Mouse (Mus musculus) heart, embryonic 10.5 days (tissue): ENCODE measurements around the gene Sdf2. TPM values are rescaled to one million over a fixed set of nuclear protein-coding genes. Genes with fewer than 3 reads are reported as not detected.

Experiments
- DNase-seq: peaks from one replicate; pipeline ENCODE4 v3.0.0-alpha.2; 2017; ENCODE audit warnings: low spot score
- H3K27ac ChIP-seq: fragments of 300-500 bp; sonication (generic); 2 replicates; pipeline ENCODE4 v1.5.1; 2016; ENCODE audit warnings: mild to moderate bottlenecking
- H3K27me3 ChIP-seq: fragments of 300-500 bp; sonication (generic); 2 replicates; pipeline ENCODE4 v1.6.1; 2016; ENCODE audit warnings: mild to moderate bottlenecking; ENCODE audit not compliant: poor library complexity, insufficient read depth, severe bottlenecking
- H3K36me3 ChIP-seq: fragments of 300-500 bp; sonication (generic); 2 replicates; pipeline ENCODE4 v1.6.1; 2016; ENCODE audit warnings: mild to moderate bottlenecking, moderate library complexity
- H3K4me1 ChIP-seq: fragments of 300-500 bp; sonication (generic); 2 replicates; pipeline ENCODE4 v1.6.1; 2016; ENCODE audit warnings: mild to moderate bottlenecking
- H3K4me3 ChIP-seq: fragments of 300-500 bp; sonication (generic); 2 replicates; pipeline ENCODE4 v1.5.1; 2016; ENCODE audit warnings: mild to moderate bottlenecking, moderate library complexity
- H3K9me3 ChIP-seq: fragments of 300-500 bp; sonication (generic); 2 replicates; pipeline ENCODE4 v1.6.1; 2016; ENCODE audit warnings: mild to moderate bottlenecking, moderate library complexity
- WGBS: fragments of 180-500 bp; shearing (Covaris S2); methylation state at CpG from one replicate; pipeline ENCODE4 v1.1.7; 2016; 5-methylcytosine and 5-hydroxymethylcytosine counted together
- polyA plus RNA-seq: library from polyadenylated mRNA; unstranded; fragments of >200 nt; fragmentation: Nextera tagmentation; extraction: Ambion mirVana; gene quantifications from 2 replicates; pipeline ENCODE4 v1.2.1, GENCODE M21; 2016

Gene Sdf2
- polyA plus RNA-seq, 1 experiment from 2014 or later = 49.0 TPM

DNA sequence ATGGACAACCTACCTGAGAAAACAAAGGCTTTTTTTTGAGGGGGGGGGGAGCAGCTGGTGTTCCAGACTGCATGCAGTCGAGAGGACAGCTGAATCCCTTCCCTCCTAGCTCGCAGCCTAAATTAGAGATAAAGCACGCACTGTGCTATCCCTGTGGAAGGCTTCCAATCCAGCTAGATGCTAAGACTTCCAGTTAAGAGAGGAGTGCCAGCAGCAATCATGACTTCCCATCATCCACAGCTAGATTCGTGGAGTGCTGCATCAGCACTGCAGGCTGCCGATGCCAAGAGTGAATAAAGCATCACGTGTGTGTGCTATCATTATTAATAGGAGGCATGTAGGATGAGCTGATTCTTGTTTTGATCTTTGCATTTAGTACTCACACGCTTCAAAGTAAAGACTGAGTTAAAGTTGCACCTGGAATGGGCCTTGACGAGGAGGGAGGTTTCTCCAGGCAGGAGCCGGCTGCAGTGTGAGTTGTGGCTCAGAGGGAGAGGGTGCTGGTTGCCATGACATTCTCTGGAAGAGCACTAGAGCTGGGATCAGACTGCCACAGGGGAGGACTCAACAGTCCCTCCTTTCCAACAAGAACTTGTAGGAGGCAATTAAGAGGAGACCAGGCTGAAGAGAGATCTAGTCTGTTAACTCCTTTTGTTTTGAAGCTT lies 5.2 kb upstream of the Sdf2 start:
- no peak overlapping the region for H3K27ac ChIP-seq
- H3K36me3 ChIP-seq = peaks cover 37% of the 10 kb centered on the region
- no peak for DNase-seq
- WGBS = 90% methylated on average over 9 of the region's 9 CpGs
- no peak overlapping the region for H3K4me3 ChIP-seq
- peaks cover 8% of the 10 kb centered on the region for H3K4me1 ChIP-seq
- H3K9me3 ChIP-seq = no peaks in the 10 kb centered on the region
- no peaks in the 10 kb centered on the region for H3K27me3 ChIP-seq

DNA sequence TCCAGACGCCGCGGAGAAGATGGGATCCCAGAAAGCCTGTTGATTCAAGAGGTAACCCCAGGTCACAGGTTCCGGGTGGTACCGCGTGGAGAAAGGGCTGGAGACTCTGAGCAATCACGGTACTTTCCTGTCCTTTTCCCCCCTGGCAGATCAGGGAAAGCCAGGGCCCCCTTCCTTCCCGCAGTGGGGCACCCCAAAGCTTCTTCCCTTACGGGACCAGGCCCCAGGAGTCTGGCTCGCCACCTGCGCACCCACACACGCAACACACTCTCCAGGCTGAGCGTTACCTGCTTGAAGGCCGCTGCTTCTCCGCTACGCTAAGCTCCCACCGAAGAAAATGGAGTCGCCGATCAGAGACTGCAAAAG lies 302 bp upstream of the Sdf2 start:
- peaks cover 20% of the 10 kb centered on the region for H3K4me1 ChIP-seq
- WGBS = 0% methylated on average over 19 of the region's 19 CpGs
- peak overlapping the region; percentile 94 for H3K27ac ChIP-seq
- no peaks in the 10 kb centered on the region for H3K9me3 ChIP-seq
- DNase-seq = no peak
- H3K4me3 ChIP-seq = peak overlapping the region; percentile 98
- H3K36me3 ChIP-seq = peaks cover 16% of the 10 kb centered on the region
- no peaks in the 10 kb centered on the region for H3K27me3 ChIP-seq

DNA sequence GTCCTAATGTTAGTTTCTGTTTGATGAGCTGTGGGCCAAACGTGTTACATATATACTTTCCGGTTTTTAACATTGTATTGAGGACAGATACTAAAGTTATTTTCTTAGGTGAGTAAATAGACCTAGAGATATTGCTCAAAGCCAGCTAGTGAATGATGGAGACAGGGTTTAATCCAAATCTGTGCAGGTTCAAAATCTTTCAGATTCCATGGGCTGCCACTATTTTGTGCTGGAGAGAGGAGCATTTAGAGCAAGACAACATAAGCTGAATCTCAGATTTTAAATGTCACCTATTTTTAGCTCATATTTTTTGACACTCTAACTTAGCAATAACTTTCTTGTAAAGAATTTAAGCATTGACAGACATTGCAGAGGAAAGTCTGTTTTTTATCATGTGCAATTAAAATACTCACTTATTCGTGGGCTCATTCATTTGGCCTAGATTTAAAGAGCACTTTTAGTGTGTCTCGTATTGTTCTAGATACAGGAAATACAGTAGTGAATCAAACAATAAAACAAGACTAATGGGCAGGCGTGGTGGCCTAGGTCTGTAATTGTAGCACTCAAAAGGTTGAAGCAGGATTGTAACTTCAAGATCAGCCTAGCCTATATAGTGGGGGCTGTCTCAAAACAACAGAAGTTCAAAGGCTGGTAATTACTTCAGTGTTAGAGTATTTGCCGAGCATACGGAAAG lies 919 bp downstream of the Sdf2 start:
- peaks cover 21% of the 10 kb centered on the region for H3K36me3 ChIP-seq
- H3K4me1 ChIP-seq = peaks cover 20% of the 10 kb centered on the region
- 50% methylated on average over 7 of the region's 7 CpGs for whole genome bisulfite sequencing
- no peak for DNase-seq
- peak overlapping the region; percentile 94 for H3K27ac ChIP-seq
- no peaks in the 10 kb centered on the region for H3K9me3 ChIP-seq
- H3K27me3 ChIP-seq = no peaks in the 10 kb centered on the region
- H3K4me3 ChIP-seq = peak overlapping the region; percentile 98

DNA sequence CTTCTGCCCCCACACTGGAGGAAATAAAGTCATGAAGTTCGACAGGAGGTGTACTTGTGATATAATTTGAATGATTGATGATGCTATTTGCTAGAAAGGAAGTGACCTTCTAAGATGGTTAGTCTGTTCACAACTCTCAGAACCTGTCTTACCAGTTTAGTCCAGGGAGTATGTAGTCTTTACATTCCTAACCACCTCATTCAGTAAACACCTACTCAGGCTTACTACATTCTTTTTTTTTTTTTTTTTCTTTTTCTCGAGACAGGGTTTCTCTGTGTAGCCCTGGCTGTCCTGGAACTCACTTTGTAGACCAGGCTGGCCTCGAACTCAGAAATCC lies 1.4 kb downstream of the Sdf2 start:
- H3K36me3 ChIP-seq = peaks cover 24% of the 10 kb centered on the region
- H3K4me1 ChIP-seq = peaks cover 20% of the 10 kb centered on the region
- no peak overlapping the region for H3K27ac ChIP-seq
- peak overlapping the region; percentile 98 for H3K4me3 ChIP-seq
- 60% methylated on average over 3 of the region's 3 CpGs for WGBS
- no peak for DNase-seq
- no peaks in the 10 kb centered on the region for H3K27me3 ChIP-seq
- H3K9me3 ChIP-seq = no peaks in the 10 kb centered on the region

DNA sequence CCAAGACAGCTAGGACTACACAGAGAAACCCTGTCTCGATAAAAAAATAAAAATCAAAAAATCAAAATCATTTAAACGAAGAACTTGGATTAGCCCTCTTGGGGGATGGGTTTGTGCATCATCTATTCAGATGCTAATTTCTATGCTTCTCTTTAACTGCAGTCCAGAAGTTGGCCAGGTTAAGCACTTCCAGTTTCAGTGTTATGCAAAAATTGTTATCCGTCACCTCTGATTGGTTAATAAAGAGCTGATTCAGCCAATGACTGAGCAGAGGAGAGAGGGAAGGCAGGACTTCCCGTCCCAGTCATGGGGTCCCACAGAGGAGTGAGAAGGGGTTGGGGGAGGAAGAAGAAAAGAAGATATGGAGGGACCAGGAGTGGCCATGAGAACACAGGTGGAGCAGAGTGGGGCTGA lies 2.2 kb downstream of the Sdf2 start:
- peaks cover 20% of the 10 kb centered on the region for H3K4me1 ChIP-seq
- no peaks in the 10 kb centered on the region for H3K27me3 ChIP-seq
- H3K9me3 ChIP-seq = no peaks in the 10 kb centered on the region
- H3K27ac ChIP-seq = no peak overlapping the region
- DNase-seq = no peak
- H3K36me3 ChIP-seq = peaks cover 27% of the 10 kb centered on the region
- H3K4me3 ChIP-seq = no peak overlapping the region
- 68% methylated on average over 4 of the region's 4 CpGs for WGBS

DNA sequence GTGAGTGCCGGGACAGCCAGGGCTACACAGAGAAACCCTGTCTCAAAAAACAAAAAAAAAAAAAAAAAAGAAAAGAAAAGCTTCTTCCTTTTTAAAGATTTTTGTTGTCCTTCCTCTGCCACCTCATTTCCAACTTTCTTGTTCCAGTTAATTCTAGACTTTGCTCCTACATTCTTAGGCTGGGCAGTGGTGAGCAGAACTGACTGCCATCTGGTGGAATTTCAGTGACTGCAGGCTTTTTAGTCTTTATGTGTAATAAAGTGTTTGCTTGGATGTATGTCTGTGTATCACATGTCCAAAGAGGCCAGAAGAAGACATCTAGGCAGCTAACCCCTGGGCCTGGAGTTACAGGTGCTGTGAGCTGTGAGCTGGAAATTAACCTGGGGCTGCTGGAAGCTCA lies 11.1 kb downstream of the Sdf2 start:
- H3K27ac ChIP-seq = no peak overlapping the region
- DNase-seq = no peak
- peaks cover 33% of the 10 kb centered on the region for H3K36me3 ChIP-seq
- H3K4me1 ChIP-seq = no peaks in the 10 kb centered on the region
- no peak overlapping the region for H3K4me3 ChIP-seq
- peaks cover 12% of the 10 kb centered on the region; the same call in 1 of the 2 replicates for H3K27me3 ChIP-seq
- WGBS = 95% methylated on average over 1 of the region's 1 CpGs
- no peaks in the 10 kb centered on the region for H3K9me3 ChIP-seq

DNA sequence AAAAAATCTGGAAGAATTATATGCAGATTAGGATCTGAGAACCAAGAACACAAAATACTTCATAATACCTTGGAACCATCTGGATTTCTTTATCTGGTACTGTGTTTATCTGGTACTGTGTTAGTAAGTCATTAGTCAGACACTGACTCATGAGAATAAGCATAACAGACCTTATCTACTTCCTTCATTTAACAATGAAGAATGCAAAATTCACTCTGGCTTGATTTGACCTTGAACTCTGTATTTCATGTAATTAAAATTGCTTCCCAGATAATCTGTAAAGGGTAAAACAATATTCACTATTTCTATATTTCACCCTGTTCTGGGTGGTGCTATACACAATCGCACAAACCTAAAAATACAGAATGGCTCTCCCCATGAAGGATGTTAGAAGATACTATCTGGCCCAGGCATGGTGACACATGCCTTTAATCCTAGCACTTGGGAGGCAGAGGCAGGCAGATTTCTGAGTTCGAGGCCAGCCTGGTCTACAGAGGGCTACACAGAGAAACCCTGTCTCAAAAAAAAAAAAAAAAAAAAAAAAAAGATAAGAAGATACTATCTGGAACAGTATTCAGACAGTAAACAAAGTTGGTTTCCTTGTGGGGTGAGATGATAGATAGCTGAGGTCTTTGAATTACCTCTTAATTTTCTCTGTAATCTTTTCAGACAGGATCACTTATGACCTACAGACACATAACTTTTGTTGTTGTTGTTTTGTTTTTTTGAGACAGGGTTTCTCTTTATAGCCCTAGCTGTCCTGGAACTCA lies 15.1 kb downstream of the Sdf2 start:
- WGBS = 94% methylated on average over 2 of the region's 2 CpGs
- Histone ChIP-seq H3K36me3 (peaks cover 26% of the 10 kb centered on the region), H3K27me3 (peaks cover 12% of the 10 kb centered on the region; the same call in 1 of the 2 replicates), H3K4me1 (peaks cover 12% of the 10 kb centered on the region), H3K4me3 (peak overlapping the region; percentile 85), H3K9me3 (no peaks in the 10 kb centered on the region), H3K27ac (no peak overlapping the region)
- no peak for DNase-seq

DNA sequence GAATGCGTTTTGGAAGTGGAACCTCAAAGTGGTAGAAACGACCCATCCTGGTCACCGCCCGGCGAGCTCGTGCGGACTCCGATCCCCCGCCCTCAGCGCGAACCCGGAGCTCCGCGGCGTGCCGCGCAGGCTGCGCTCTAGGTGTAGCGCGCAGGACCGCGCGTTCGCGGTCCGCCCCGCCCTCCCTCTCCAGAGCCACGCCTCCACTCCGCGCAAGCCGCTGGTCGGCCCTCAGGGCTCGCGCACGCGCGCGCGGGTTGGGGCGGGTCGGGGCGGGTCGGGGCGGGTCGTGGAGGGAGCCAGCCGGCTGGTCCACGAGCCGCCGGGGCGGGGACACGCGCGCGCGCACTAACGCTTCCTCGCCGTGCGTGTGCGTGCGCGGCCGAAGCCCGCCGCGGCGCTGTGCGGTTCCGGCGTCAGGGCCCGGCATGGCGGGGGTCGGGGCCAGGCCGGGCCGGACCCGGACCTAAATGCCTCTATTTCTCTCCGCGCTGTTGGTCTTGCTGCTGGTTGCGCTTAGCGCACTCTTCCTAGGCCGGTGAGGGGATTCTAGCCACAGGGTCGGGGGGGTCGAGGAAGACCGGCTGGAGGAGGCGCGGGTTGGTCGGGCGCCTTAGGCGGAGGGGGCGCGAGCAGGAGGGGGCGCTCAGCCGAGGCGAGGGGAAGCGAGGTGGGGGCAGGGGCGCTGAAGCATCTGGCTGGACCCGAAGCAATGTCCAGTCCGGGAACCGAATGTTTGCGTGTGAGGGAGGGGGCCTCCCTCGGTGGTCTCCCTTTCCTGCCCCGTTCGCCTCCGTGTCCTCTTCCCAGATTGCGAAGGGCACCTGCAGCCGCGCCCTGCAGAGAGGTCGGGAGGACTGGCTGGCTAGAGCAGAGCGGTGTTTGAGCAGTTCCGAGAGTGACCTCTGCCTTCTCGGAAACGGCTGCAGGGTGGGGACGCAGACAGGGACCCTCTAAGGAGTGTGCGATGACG lies 16.1 kb downstream of the Sdf2 start, which contains the start of gene 2610507B11Rik:
TSS of gene 2610507B11Rik (plus strand) at position 373 of the 973 bp plus-strand sequence.
- Histone ChIP-seq H3K27me3 (peaks cover 12% of the 10 kb centered on the region; the same call in 1 of the 2 replicates), H3K36me3 (peaks cover 36% of the 10 kb centered on the region), H3K4me3 (peak within 1 kb of the TSS; percentile 85), H3K27ac (peak within 1 kb of the TSS; percentile 94), H3K9me3 (no peaks in the 10 kb centered on the region), H3K4me1 (peaks cover 12% of the 10 kb centered on the region)
- DNase-seq = peak; percentile 96
- under 1% methylated on average over 115 of the region's 115 CpGs for WGBS

DNA sequence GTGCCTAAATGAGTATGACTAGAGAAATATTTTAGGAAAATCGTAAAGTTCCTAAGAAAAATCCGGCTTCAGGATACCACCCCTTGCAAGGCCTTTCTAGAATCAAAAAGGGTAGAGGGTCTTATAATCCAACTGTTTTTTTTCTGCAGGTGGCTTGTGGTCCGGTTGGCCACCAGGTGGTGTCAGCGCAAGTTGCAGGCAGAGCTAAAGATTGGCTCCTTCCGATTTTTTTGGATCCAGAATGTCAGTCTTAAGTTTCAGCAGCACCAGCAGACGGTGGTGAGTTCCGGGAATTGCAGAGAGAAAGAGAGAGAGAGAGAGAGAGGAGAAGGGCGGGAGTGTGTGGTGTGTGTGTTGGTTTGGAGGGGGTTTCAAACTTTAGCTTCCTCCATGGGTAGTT lies 17.0 kb downstream of the Sdf2 start:
- Histone ChIP-seq H3K4me1 (peaks cover 12% of the 10 kb centered on the region), H3K9me3 (no peaks in the 10 kb centered on the region), H3K4me3 (peak overlapping the region; percentile 85), H3K27ac (no peak overlapping the region), H3K27me3 (peaks cover 12% of the 10 kb centered on the region; the same call in 1 of the 2 replicates), H3K36me3 (peaks cover 45% of the 10 kb centered on the region)
- no peak for DNase-seq
- WGBS = 2% methylated on average over 8 of the region's 8 CpGs

DNA sequence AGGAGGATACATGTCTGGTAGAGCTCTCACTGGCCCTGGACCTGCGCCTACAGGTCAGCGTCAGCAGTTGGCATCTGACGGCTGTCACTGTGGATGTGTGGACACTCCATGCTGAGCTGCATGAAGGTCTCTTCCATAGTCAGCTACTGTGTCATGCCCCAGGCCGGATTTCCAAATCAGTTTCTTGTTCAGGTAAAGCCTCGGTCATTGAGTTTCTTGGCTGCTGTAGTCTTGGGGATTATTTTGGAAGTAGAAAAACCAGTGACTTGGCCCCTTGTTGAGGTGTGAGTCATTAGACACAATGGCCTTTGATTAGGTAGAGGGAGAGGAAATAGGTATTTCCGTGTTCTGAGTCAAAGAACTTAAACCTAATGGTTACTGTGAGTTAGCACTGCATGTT lies 20.0 kb downstream of the Sdf2 start:
- peaks cover 74% of the 10 kb centered on the region for H3K36me3 ChIP-seq
- 90% methylated on average over 6 of the region's 6 CpGs for WGBS

DNA sequence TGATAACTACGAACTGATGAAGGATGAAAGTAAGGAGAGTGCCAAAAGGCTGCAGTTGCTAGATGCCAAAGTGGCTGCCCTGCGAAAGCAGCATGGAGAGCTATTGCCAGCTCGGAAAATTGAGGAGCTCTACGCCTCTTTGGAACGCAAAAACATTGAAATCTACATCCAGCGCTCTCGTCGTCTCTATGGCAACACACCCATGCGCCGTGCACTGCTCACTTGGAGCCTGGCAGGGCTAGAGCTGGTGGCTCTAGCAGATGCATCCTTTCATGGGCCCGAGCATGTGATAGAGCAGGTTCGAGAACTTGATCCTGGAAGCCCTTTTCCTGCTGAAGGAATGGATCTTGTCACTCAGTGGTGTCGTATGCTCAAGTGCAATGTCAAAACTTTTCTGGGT lies 26.4 kb downstream of the Sdf2 start:
- H3K4me1 ChIP-seq = 0 out of 2 replicates have a peak, but pooled peaks cover 5% of the 10 kb centered on the region
- 93% methylated on average over 13 of the region's 13 CpGs for WGBS
- no peak overlapping the region for H3K27ac ChIP-seq
- no peak overlapping the region for H3K4me3 ChIP-seq
- H3K9me3 ChIP-seq = no peaks in the 10 kb centered on the region
- no peak for DNase-seq
- no peaks in the 10 kb centered on the region for H3K27me3 ChIP-seq
- H3K36me3 ChIP-seq = peaks cover 99% of the 10 kb centered on the region

More for the DNA sequence above, 20.0 kb downstream of the Sdf2 start:
- H3K4me3 ChIP-seq = no peak overlapping the region
- no peaks in the 10 kb centered on the region for H3K9me3 ChIP-seq
- H3K27me3 ChIP-seq = no peaks in the 10 kb centered on the region
- H3K4me1 ChIP-seq = peaks cover 12% of the 10 kb centered on the region
- H3K27ac ChIP-seq = no peak overlapping the region
- DNase-seq = no peak

DNA sequence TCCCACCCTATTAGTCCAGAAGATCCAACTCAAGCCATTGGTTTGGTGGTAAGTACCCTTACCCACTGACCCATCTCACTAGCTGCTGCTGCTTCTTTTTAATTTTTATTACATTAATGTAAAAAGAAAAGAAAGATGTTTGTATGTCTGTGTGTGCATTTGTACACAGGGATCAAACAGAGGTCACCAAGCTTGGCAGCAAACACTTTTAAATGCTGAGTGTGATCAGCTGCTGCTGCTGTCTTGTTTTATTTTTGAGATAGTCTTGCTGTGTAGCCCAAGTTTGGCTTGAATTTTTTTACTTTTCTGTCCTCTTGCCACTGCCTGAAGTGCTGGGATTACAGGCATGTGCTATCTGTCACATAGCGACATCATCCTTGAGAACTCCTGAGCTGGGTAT lies 30.1 kb downstream of the Sdf2 start:
- 92% methylated on average over 1 of the region's 1 CpGs for WGBS
- Histone ChIP-seq H3K27me3 (no peaks in the 10 kb centered on the region), H3K36me3 (peaks cover 100% of the 10 kb centered on the region), H3K27ac (no peak overlapping the region), H3K4me1 (0 out of 2 replicates have a peak, but pooled peaks cover 5% of the 10 kb centered on the region), H3K4me3 (no peak overlapping the region), H3K9me3 (no peaks in the 10 kb centered on the region)
- no peak for DNase-seq
